Mouse (Mus musculus) cerebellum, adult 2 months (tissue): ENCODE data around the gene Tmem222.

ENCODE experiments used
- CTCF ChIP-seq: fragments of 200-500 bp; IDR thresholded peaks from 2 replicates; pipeline ENCODE4 v1.5.1; 2011; ENCODE audit warnings: low read depth, mild to moderate bottlenecking, control low read depth, low read length, moderate library complexity, borderline replicate concordance; ENCODE audit not compliant: insufficient read depth
- POLR2A ChIP-seq: fragments of 200-500 bp; IDR thresholded peaks from 2 replicates; pipeline ENCODE4 v1.6.1; 2011; ENCODE audit warnings: low read length, control low read depth, borderline replicate concordance; ENCODE audit not compliant: insufficient read depth

GRCm38 (mm10) chr4:133292405-133292804 is 14.8 kb upstream of the Tmem222 start:
- TF ChIP-seq CTCF, result no peak
- TF ChIP-seq POLR2A, result no peak
